Comparison of ENCODE assay signal across 10 mouse cellular contexts in genomic region chr1:93679889-93680568, GRCm38 (mm10). TPM values are rescaled to one million over a fixed set of nuclear protein-coding genes. Genes with fewer than 3 reads are reported as not detected.
DNase-seq lines count a peak whose midpoint lies in the region; ATAC-seq lines count a peak whose summit lies in the region.
"Had no signal": no experiment of that assay in that cellular context is flagged by ENCODE, and none has a peak within 500 bp of the region (broad histone marks: within the 10 kb centered on the region; RNA-seq: fewer than 3 reads in every experiment).

No protein-coding gene starts in this region.

- no peaks in the 10 kb centered on the region for H3K36me3 ChIP-seq in heart, embryonic 15.5 days
- no peaks in the 10 kb centered on the region for H3K36me3 ChIP-seq in liver, embryonic 16.5 days (ENCODE audit: control insufficient read depth, insufficient read depth)
- H3K36me3 ChIP-seq: limb, embryonic 15.5 days had no signal

- no peaks in the 10 kb centered on the region for H3K9me3 ChIP-seq in heart, embryonic 15.5 days (replicated peaks)
- H3K9me3 ChIP-seq in liver, embryonic 16.5 days (replicated peaks; ENCODE audit: control insufficient read depth, low read length): no peaks in the 10 kb centered on the region
- H3K9me3 ChIP-seq: limb, embryonic 15.5 days had no signal

- peak overlapping the region; percentile 31 for H3K27ac ChIP-seq in heart, embryonic 15.5 days
- no peak overlapping the region for H3K27ac ChIP-seq in liver, embryonic 16.5 days (ENCODE audit: low read length)
- H3K27ac ChIP-seq: limb, embryonic 15.5 days had no signal

- ATAC-seq in heart, embryonic 15.5 days (replicated peaks; ENCODE audit: insufficient number of reproducible peaks, insufficient read depth, low FRiP score, low read depth): peak; percentile 77
- ATAC-seq in liver, embryonic 16.5 days (ENCODE audit: low read depth): 0 out of 2 replicates have a peak, but pooled peaks have one; percentile 19

- no peak overlapping the region for H3K4me3 ChIP-seq in heart, embryonic 15.5 days
- H3K4me3 ChIP-seq in liver, embryonic 16.5 days (ENCODE audit: low read depth, low read length): no peak overlapping the region
- H3K4me3 ChIP-seq: limb, embryonic 15.5 days had no signal

- no peak overlapping the region for H3K4me2 ChIP-seq in heart, embryonic 15.5 days
- no peak overlapping the region for H3K4me2 ChIP-seq in liver, embryonic 16.5 days (ENCODE audit: low read depth, low read length)
- H3K4me2 ChIP-seq: limb, embryonic 15.5 days had no signal

- 0 out of 2 replicates have a peak, but pooled peaks cover 11% of the 10 kb centered on the region for H3K4me1 ChIP-seq in heart, embryonic 15.5 days (replicated peaks)
- H3K4me1 ChIP-seq in liver, embryonic 16.5 days (ENCODE audit: control insufficient read depth, low read depth, low read length): no peaks in the 10 kb centered on the region
- H3K4me1 ChIP-seq: limb, embryonic 15.5 days had no signal

- H3K27me3 ChIP-seq in heart, embryonic 15.5 days: no peaks in the 10 kb centered on the region
- H3K27me3 ChIP-seq in liver, embryonic 16.5 days (ENCODE audit: control insufficient read depth, insufficient read depth, low read depth, low read length): peaks cover 7% of the 10 kb centered on the region

- DNase-seq in embryo, embryonic 10 days (ENCODE audit: low spot score): peak; percentile 18
- DNase-seq in embryo, embryonic 11 days: no peak
- DNase-seq in NIH3T3 (ENCODE audit: low read depth): peak; percentile 86
- no peak for DNase-seq in layer of hippocampus, adult 9-10 months (ENCODE audit: low spot score)
- no peak for DNase-seq in spleen, postnatal 36 days (ENCODE audit: low spot score in 2 of 2)
- DNase-seq in layer of hippocampus, postnatal 10 days (ENCODE audit: low spot score in 2 of 2): no peak
- DNase-seq: retina, postnatal 1 day had no signal

- 45% methylated on average over 7 of the region's 7 CpGs for WGBS in heart, embryonic 15.5 days
- 22% methylated on average over 7 of the region's 7 CpGs for WGBS in liver, embryonic 16.5 days (ENCODE audit: insufficient replicate concordance)

- no peak overlapping the region for H3K9ac ChIP-seq in heart, embryonic 15.5 days
- H3K9ac ChIP-seq in liver, embryonic 16.5 days (ENCODE audit: low read depth, low read length): no peak overlapping the region
- H3K9ac ChIP-seq: limb, embryonic 15.5 days had no signal

RNA-seq across cellular contexts. Expression of gene Bok, which starts 5.4 kb away (rescaled TPM):
- polyA plus RNA-seq in heart, embryonic 15.5 days (2015; fragmentation: Nextera tagmentation; extraction: Ambion mirVana): 38.2 and 51.3 TPM in 2 replicates
- polyA plus RNA-seq in liver, embryonic 16.5 days (2015; fragmentation: Nextera tagmentation; extraction: Ambion mirVana): 4.2 and 5.3 TPM in 2 replicates
- 10 to 100 TPM; 60.4 to 63.3 TPM for total RNA-seq in layer of hippocampus, postnatal 10 days (2021)

RNA-seq across cellular contexts. Expression of gene Stk25, which starts 21.6 kb away (rescaled TPM):
- 124 and 153 TPM in 2 replicates for polyA plus RNA-seq in heart, embryonic 15.5 days (2015; fragmentation: Nextera tagmentation; extraction: Ambion mirVana)
- polyA plus RNA-seq in liver, embryonic 16.5 days (2015; fragmentation: Nextera tagmentation; extraction: Ambion mirVana): 42.7 and 48.1 TPM in 2 replicates
- 100 to 1,000 TPM; 353 to 378 TPM for total RNA-seq in layer of hippocampus, postnatal 10 days (2021)

Comparison
In these comparisons a context has a peak if more than half of its experiments do, and no peak if none do; other contexts are left out.
1. DNase-seq: peak in embryo, embryonic 10 days (single experiment) and NIH3T3 (single experiment); none in embryo, embryonic 11 days (single experiment), layer of hippocampus, adult 9-10 months (single experiment), spleen, postnatal 36 days (0 of 2) and layer of hippocampus, postnatal 10 days (0 of 2).